Mouse (Mus musculus) cerebellum, adult 2 months (tissue): ENCODE results near the gene 4930562C15Rik. TPM values are rescaled to one million over a fixed set of nuclear protein-coding genes. Genes with fewer than 3 reads are reported as not detected.
"Not testable (repeated sequence)": the region's sequence is repeated elsewhere in the genome, so short reads cannot be mapped to it uniquely, and the experiment has no call there.

Experiments used
- DNase-seq, 2 experiments: peaks; one replicate each; pipeline ENCODE4 v3.0.0; 2021
- H3K27ac ChIP-seq: fragments of 200-500 bp; 2 replicates; pipeline ENCODE4 v1.5.1; 2012; ENCODE audit warnings: low read length, control low read depth, inconsistent platforms; ENCODE audit not compliant: insufficient read depth
- H3K27me3 ChIP-seq: fragments of 200-500 bp; 2 replicates; pipeline ENCODE4 v1.6.1; 2012; ENCODE audit warnings: inconsistent platforms, mild to moderate bottlenecking, low read length, moderate library complexity; ENCODE audit not compliant: control insufficient read depth, insufficient read depth
- H3K4me1 ChIP-seq: fragments of 200-500 bp; 2 replicates; pipeline ENCODE4 v1.6.1; 2011; ENCODE audit warnings: low read length; ENCODE audit not compliant: control insufficient read depth, insufficient read depth
- H3K4me3 ChIP-seq: fragments of 200-500 bp; replicated peaks from 2 replicates; pipeline ENCODE3; 2011; ENCODE audit warnings: mild to moderate bottlenecking, low read depth, low read length, control low read depth; ENCODE audit not compliant: insufficient read depth
- CTCF ChIP-seq: fragments of 200-500 bp; IDR thresholded peaks from 2 replicates; pipeline ENCODE4 v1.5.1; 2011; ENCODE audit warnings: low read depth, mild to moderate bottlenecking, control low read depth, low read length, moderate library complexity, borderline replicate concordance; ENCODE audit not compliant: insufficient read depth
- POLR2A ChIP-seq: fragments of 200-500 bp; IDR thresholded peaks from 2 replicates; pipeline ENCODE4 v1.6.1; 2011; ENCODE audit warnings: low read length, control low read depth, borderline replicate concordance; ENCODE audit not compliant: insufficient read depth
- WGBS: fragments of 180-500 bp; shearing (Covaris S2); methylation state at CpG from one replicate; pipeline ENCODE4 v1.1.7; 2018; 5-methylcytosine and 5-hydroxymethylcytosine counted together
- polyA plus RNA-seq: library from polyadenylated mRNA; depleted of rRNA; stranded (reverse); fragments of >200 nt; gene quantifications from 2 replicates; pipeline ENCODE4 v1.2.3, GENCODE M21; 2012; rRNA removed

The 4930562C15Rik gene
- 0.08 TPM in 1 of 2 replicates, not detected in the other for polyA plus RNA-seq

- H3K27me3 ChIP-seq: no peaks in the 10 kb centered on the region
- 90% methylated on average over 3 of the region's 3 CpGs for WGBS
- TF ChIP-seq POLR2A: no peak
- no peak for TF ChIP-seq CTCF
- H3K27ac ChIP-seq: no peak within 1 kb of the TSS
- DNase-seq: no peak
- no peak within 1 kb of the TSS for H3K4me3 ChIP-seq
- H3K4me1 ChIP-seq: no peaks in the 10 kb centered on the region
Measured at GRCm38 (mm10) chr16:4835191-4835590, at the start of gene 4930562C15Rik. Gene 4930562C15Rik, plus strand, starts transcription at chr16:4835416.

DNA sequence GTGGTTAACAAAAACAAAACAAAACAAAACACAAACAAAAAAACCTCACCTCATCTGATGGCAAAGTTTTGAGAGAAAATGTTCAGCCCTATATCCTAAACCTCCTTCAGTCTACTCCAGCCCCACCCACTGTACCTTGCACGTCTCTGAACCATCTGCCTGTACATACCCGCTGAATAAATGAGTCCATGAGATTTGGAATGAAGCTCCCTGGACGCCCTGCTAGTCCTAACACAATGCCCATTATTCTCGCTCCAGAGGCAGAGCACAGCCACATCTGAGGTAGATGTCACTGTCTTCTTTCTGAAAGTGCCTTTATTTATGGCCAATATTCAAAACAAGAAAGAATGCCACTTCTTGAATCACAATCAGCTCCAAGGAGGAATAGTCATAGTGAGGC is 49.5 kb upstream of the 4930562C15Rik start:
- no peaks in the 10 kb centered on the region for H3K27me3 ChIP-seq
- TF ChIP-seq CTCF: no peak
- no peak for TF ChIP-seq POLR2A
- H3K27ac ChIP-seq: no peak overlapping the region
- no peak overlapping the region for H3K4me3 ChIP-seq
- WGBS: 7% methylated on average over 4 of the region's 4 CpGs
- no peak for DNase-seq
- H3K4me1 ChIP-seq: peaks cover 20% of the 10 kb centered on the region

DNA sequence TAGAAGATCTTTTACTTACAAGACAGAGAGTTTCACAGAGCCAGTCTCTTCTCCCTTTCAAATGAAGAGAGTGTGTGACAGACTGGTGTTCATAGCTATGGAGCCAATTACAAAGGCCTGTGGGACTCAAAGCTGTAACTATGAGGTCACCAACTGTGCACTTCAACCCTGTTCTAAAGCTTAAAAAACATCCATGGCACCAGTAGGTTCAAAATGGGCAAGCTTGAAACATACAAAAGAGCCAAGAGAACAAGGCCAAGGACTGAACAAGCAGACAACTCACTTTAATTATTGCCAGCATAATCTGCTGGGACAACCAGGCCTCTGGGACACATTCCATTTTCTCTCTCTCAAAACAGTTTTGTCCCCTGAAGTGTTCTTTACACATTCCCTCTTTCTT is 47.0 kb upstream of the 4930562C15Rik start:
- H3K27ac ChIP-seq: no peak overlapping the region
- DNase-seq: no peak
- no peaks in the 10 kb centered on the region for H3K27me3 ChIP-seq
- TF ChIP-seq POLR2A (no peak), CTCF (no peak)
- no peak overlapping the region for H3K4me3 ChIP-seq
- peaks cover 14% of the 10 kb centered on the region; the same call in 1 of the 2 replicates for H3K4me1 ChIP-seq

DNA sequence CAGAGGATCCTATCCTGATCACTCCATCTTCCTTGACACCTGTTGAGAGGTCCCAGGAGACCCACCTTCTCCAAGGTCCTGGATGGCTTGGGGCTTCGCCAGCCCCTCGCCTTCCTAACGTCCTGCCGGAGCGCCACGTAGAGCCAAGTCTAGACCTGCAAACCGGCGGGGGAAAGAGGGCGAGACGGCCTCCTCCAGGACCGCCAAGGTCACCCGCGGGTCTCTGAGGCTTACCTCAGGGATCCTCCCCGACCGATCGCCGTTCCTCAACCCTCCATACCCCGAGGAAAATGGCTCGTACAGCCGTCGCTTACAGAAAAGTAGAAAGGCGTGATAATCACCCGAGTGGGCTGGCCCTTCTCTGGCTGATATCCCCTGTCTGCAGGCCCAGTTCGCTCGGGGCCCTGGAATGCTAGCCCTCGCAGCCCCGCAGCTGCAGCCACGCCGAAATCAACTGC is 45.9 kb upstream of the 4930562C15Rik start:
- TF ChIP-seq CTCF (no peak), POLR2A (no peak)
- Histone ChIP-seq H3K4me1 (peaks cover 9% of the 10 kb centered on the region; the same call in 1 of the 2 replicates), H3K27ac (peak overlapping the region; percentile 55), H3K27me3 (no peaks in the 10 kb centered on the region), H3K4me3 (peak overlapping the region; percentile 71)
- under 1% methylated on average over 29 of the region's 29 CpGs for WGBS
- peak in 1 of 2 experiments; percentile 54 for DNase-seq

GRCm38 (mm10) chr16:4789810-4790559 is 45.2 kb upstream of the 4930562C15Rik start, which contains the start of gene Cdip1:
Gene Cdip1, minus strand, starts transcription at chr16:4790292.
- TF ChIP-seq CTCF (no peak), POLR2A (peak; percentile 71)
- Histone ChIP-seq H3K4me3 (peak within 1 kb of the TSS; percentile 71), H3K27ac (peak within 1 kb of the TSS; percentile 97), H3K27me3 (no peaks in the 10 kb centered on the region), H3K4me1 (peaks cover 6% of the 10 kb centered on the region; the same call in 1 of the 2 replicates)
- WGBS: under 1% methylated on average over 51 of the region's 51 CpGs
- DNase-seq: peak; percentile 96 to 99

GRCm38 (mm10) chr16:4791332-4791731 is 43.9 kb upstream of the 4930562C15Rik start:
- no peak overlapping the region for H3K4me3 ChIP-seq
- no peak for DNase-seq
- TF ChIP-seq CTCF (peak; percentile 19; the same call in 1 of the 2 replicates), POLR2A (no peak)
- H3K4me1 ChIP-seq: peaks cover 6% of the 10 kb centered on the region; the same call in 1 of the 2 replicates
- H3K27ac ChIP-seq: no peak overlapping the region
- no peaks in the 10 kb centered on the region for H3K27me3 ChIP-seq
- WGBS: 25% methylated on average over 2 of the region's 2 CpGs

- WGBS: 77% methylated on average over 4 of the region's 4 CpGs
- H3K27ac ChIP-seq: no peak overlapping the region
- TF ChIP-seq CTCF (no peak), POLR2A (no peak)
- no peaks in the 10 kb centered on the region for H3K27me3 ChIP-seq
- no peaks in the 10 kb centered on the region for H3K4me1 ChIP-seq
- DNase-seq: no peak
- no peak overlapping the region for H3K4me3 ChIP-seq
Measured at GRCm38 (mm10) chr16:4796631-4797030, 38.6 kb upstream of the 4930562C15Rik start.

DNA sequence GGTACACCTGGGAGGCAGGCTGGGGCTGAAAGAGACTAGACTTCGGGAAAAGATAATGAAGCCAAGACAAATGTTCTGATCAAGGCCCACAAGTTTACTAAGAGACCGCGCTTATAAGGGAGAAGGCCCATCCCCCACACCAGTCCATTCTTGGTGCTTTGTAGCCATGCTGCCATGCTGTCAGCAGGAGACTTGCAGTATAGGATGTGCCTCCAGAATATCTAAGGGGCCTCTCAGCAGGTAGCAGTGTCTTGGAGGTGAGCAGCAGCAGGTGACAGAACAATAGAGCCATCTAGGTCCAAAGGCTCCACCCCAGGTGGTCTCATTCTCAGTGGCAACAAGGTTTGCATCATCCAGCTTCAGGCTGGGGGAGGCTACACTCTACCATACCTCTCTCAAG is 16.9 kb upstream of the 4930562C15Rik start:
- Histone ChIP-seq H3K27ac (no peak overlapping the region), H3K27me3 (no peaks in the 10 kb centered on the region), H3K4me3 (no peak overlapping the region), H3K4me1 (no peaks in the 10 kb centered on the region)
- 80% methylated on average over 3 of the region's 3 CpGs for WGBS
- TF ChIP-seq POLR2A (no peak), CTCF (no peak)
- no peak for DNase-seq

DNA sequence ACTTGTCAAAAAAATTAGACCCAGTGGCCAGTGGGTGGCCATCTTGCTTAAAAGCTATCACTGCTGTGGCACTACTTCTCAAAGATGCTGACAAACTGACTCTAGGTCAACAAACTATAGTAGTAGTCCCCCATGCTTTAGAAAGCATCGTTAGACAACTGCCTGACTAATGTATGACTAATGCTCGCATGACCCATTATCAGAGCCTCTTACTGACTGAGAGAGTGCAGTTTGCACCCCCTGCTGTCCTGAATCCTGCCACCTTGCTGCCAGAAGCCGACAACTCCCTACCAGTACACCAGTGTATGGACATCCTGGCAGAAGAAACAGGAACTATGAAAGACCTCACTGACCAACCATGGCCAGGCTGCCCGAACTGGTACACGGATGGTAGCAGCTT is 10.8 kb upstream of the 4930562C15Rik start:
- H3K27ac ChIP-seq, H3K27me3 ChIP-seq, DNase-seq, H3K4me1 ChIP-seq, H3K4me3 ChIP-seq: not testable (repeated sequence)
- WGBS: 66% methylated on average over 5 of the region's 5 CpGs
